ENCODE assay signal across 8 mouse cellular contexts in the genomic region with DNA sequence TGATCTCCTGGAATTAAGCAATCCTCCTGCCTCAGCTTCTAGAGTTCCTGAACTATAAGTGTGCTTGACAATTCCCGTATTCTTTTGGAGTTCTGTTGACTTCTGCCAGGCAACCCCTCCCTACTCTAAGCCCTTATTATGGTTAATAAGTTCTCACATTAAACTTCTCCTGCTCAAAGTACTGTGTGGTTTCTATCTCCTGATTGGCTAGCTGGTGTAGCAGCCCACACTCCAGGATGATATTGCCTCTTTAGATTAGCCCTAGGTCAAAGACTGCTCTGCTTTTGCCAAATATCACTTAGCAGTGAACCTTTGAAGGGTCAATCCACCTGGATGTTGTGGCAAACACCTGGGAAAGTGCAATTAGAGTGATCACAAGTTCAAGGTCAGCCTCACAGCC. TPM values are rescaled to one million over a fixed set of nuclear protein-coding genes. Genes with fewer than 3 reads are reported as not detected.
DNase-seq lines count a peak whose midpoint lies in the region; ATAC-seq and TF ChIP-seq lines count a peak whose summit lies in the region.

No protein-coding gene starts in this region.

- peak overlapping the region; percentile 37; the same call in 1 of the 2 replicates for H3K4me2 ChIP-seq in forebrain, embryonic 14.5 days (ENCODE audit: low read length)
- peak overlapping the region; percentile 46; the same call in 1 of the 2 replicates for H3K4me2 ChIP-seq in limb, embryonic 11.5 days (ENCODE audit: low read depth, severe bottlenecking)
- peak overlapping the region; percentile 78 for H3K4me2 ChIP-seq in myocyte (ENCODE audit: low read depth)

- DNase-seq in kidney, adult 11 months = peak; percentile 83
- no peak for DNase-seq in kidney, postnatal 10 days
- no peak for DNase-seq in forebrain, embryonic 14.5 days (ENCODE audit: low spot score)
- no peak for DNase-seq in limb, embryonic 11.5 days (ENCODE audit: low spot score)
- DNase-seq in gastrocnemius, postnatal 14 days = no peak
- no peak for DNase-seq in cerebellum, adult 11 months
- no peak for DNase-seq in gastrocnemius, postnatal 10 days

- 0 out of 2 replicates have a peak, but pooled peaks cover 2% of the 10 kb centered on the region for H3K27me3 ChIP-seq in forebrain, embryonic 14.5 days (replicated peaks; ENCODE audit: control insufficient read depth, insufficient read depth, low read length)
- H3K27me3 ChIP-seq in limb, embryonic 11.5 days (ENCODE audit: control insufficient read depth, insufficient read depth, low read length) = no peaks in the 10 kb centered on the region
- H3K27me3 ChIP-seq in myocyte (ENCODE audit: control insufficient read depth, insufficient read depth, insufficient read length) = peaks cover 2% of the 10 kb centered on the region

- H3K9ac ChIP-seq in forebrain, embryonic 14.5 days (ENCODE audit: low read length) = no peak overlapping the region
- no peak overlapping the region; the same call in 1 of the 2 replicates for H3K9ac ChIP-seq in limb, embryonic 11.5 days (ENCODE audit: low read length)

- H3K4me1 ChIP-seq in forebrain, embryonic 14.5 days (ENCODE audit: control insufficient read depth, insufficient read depth, low read length) = no peaks in the 10 kb centered on the region
- H3K4me1 ChIP-seq in limb, embryonic 11.5 days (ENCODE audit: control insufficient read depth, insufficient read depth, low read length) = no peaks in the 10 kb centered on the region

- no peak overlapping the region for H3K27ac ChIP-seq in forebrain, embryonic 14.5 days (ENCODE audit: low read depth, low read length)
- H3K27ac ChIP-seq in limb, embryonic 11.5 days (replicated peaks; ENCODE audit: low read depth, low read length) = no peak overlapping the region

- no peak for ATAC-seq in forebrain, embryonic 14.5 days
- ATAC-seq in limb, embryonic 11.5 days (ENCODE audit: insufficient number of reproducible peaks, low FRiP score, low TSS enrichment, low read depth) = no peak

- no peak for TF ChIP-seq POLR2A in myocyte (IDR thresholded peaks at IDR 0.05; ENCODE audit: insufficient read length, low read depth)

- no peak overlapping the region for H3ac ChIP-seq in myocyte (ENCODE audit: control insufficient read depth, insufficient read length)

- H3K9me3 ChIP-seq in forebrain, embryonic 14.5 days (replicated peaks; ENCODE audit: control insufficient read depth, low read length) = no peaks in the 10 kb centered on the region
- no peaks in the 10 kb centered on the region for H3K9me3 ChIP-seq in limb, embryonic 11.5 days (ENCODE audit: control insufficient read depth, low read length)

- no peaks in the 10 kb centered on the region for H3K36me3 ChIP-seq in forebrain, embryonic 14.5 days (ENCODE audit: control insufficient read depth, insufficient read depth, low read length)
- no peaks in the 10 kb centered on the region for H3K36me3 ChIP-seq in limb, embryonic 11.5 days (ENCODE audit: control insufficient read depth, insufficient read depth, low read length)
- no peaks in the 10 kb centered on the region for H3K36me3 ChIP-seq in myocyte (ENCODE audit: control insufficient read depth, insufficient read depth)

- intact Hi-C loops in gastrocnemius, postnatal 14 days (cut with DNase I; ENCODE audit: low total_unique reads) = loop anchor here (5.0 kb wide), 1 partner anchor 53 kb away; a partner anchor contains a TSS

- no peak overlapping the region for H3K4me3 ChIP-seq in forebrain, embryonic 14.5 days (ENCODE audit: low read depth, low read length)
- no peak overlapping the region for H3K4me3 ChIP-seq in limb, embryonic 11.5 days (ENCODE audit: low read depth, low read length)
- no peak overlapping the region for H3K4me3 ChIP-seq in myocyte

- no peaks in the 10 kb centered on the region for H3K79me2 ChIP-seq in myocyte (ENCODE audit: control insufficient read depth, insufficient read depth)

- WGBS in forebrain, embryonic 14.5 days = 54% methylated on average over 1 of the region's 1 CpGs
- WGBS in limb, embryonic 11.5 days = 64% methylated on average over 1 of the region's 1 CpGs

TF ChIP-seq in myocyte, 11 proteins besides CTCF, POLR2A, EP300 and RAD21:
- TF ChIP-seq USF1 (IDR thresholded peaks at IDR 0.05; ENCODE audit: low read depth) (no peak), TCF3 (IDR thresholded peaks at IDR 0.05; ENCODE audit: insufficient read length, low read depth) (no peak), E2F4 (IDR thresholded peaks at IDR 0.05; ENCODE audit: insufficient read depth) (no peak), SRF (IDR thresholded peaks at IDR 0.05; ENCODE audit: control insufficient read depth, insufficient read length, low read depth) (no peak), MYOG (IDR thresholded peaks at IDR 0.05; ENCODE audit: control insufficient read depth in 1 of 3, insufficient read depth in 1 of 3, insufficient read length in 2 of 3, low read depth in 2 of 3) (no peak), POLR2AphosphoS2 (IDR thresholded peaks at IDR 0.05; ENCODE audit: insufficient read length, low read depth) (no peak)

RNA-seq across cellular contexts. Expression of a gene that starts 19.1 kb away (rescaled TPM):
- polyA plus RNA-seq in forebrain, embryonic 14.5 days (2014; fragmentation: Nextera tagmentation; extraction: Ambion mirVana) = 10.5 and 11.6 TPM in 2 replicates
- polyA plus RNA-seq in limb, embryonic 11.5 days (2014; fragmentation: Nextera tagmentation; extraction: Ambion mirVana) = 42.4 and 47.7 TPM in 2 replicates
- polyA plus RNA-seq in myocyte (2012; fragmentation: generic; extraction: Trizol) = 8.2 TPM
- total RNA-seq in gastrocnemius, postnatal 14 days (2021) = 10 to 100 TPM; 20.7 to 22.1 TPM
- total RNA-seq in gastrocnemius, postnatal 10 days (2021) = 10 to 100 TPM; 21.1 to 26.3 TPM

RNA-seq across cellular contexts. Expression of a gene that starts 22.7 kb away (rescaled TPM):
- 30.1 and 42.0 TPM in 2 replicates for polyA plus RNA-seq in forebrain, embryonic 14.5 days (2014; fragmentation: Nextera tagmentation; extraction: Ambion mirVana)
- polyA plus RNA-seq in limb, embryonic 11.5 days (2014; fragmentation: Nextera tagmentation; extraction: Ambion mirVana) = 13.9 and 19.3 TPM in 2 replicates
- polyA plus RNA-seq in myocyte (2012; fragmentation: generic; extraction: Trizol) = 1.8 TPM
- not detected for total RNA-seq in gastrocnemius, postnatal 14 days (2021)
- total RNA-seq in gastrocnemius, postnatal 10 days (2021) = not detected

RNA-seq across cellular contexts. Expression of a gene that starts 29.7 kb away (rescaled TPM):
- polyA plus RNA-seq in forebrain, embryonic 14.5 days (2014; fragmentation: Nextera tagmentation; extraction: Ambion mirVana) = 32.4 and 38.4 TPM in 2 replicates
- 46.4 and 47.2 TPM in 2 replicates for polyA plus RNA-seq in limb, embryonic 11.5 days (2014; fragmentation: Nextera tagmentation; extraction: Ambion mirVana)
- 48.7 TPM for polyA plus RNA-seq in myocyte (2012; fragmentation: generic; extraction: Trizol)
- 10 to 100 TPM; 14.2 to 14.6 TPM for total RNA-seq in gastrocnemius, postnatal 14 days (2021)
- 10 to 100 TPM; 19.0 to 28.7 TPM for total RNA-seq in gastrocnemius, postnatal 10 days (2021)

RNA-seq across cellular contexts. Expression of a gene that starts 37.8 kb away (rescaled TPM):
- polyA plus RNA-seq in forebrain, embryonic 14.5 days (2014; fragmentation: Nextera tagmentation; extraction: Ambion mirVana) = 12.3 and 14.6 TPM in 2 replicates
- 46.9 and 48.9 TPM in 2 replicates for polyA plus RNA-seq in limb, embryonic 11.5 days (2014; fragmentation: Nextera tagmentation; extraction: Ambion mirVana)
- 5.4 TPM for polyA plus RNA-seq in myocyte (2012; fragmentation: generic; extraction: Trizol)
- under 1 TPM; 0.42 to 0.80 TPM for total RNA-seq in gastrocnemius, postnatal 14 days (2021)
- total RNA-seq in gastrocnemius, postnatal 10 days (2021) = 1 to 10 TPM in 1 of 2 experiments, under 1 TPM in 1; 0.82 to 1.9 TPM

RNA-seq across cellular contexts. Expression of a gene that starts 40.9 kb away (rescaled TPM):
- polyA plus RNA-seq in forebrain, embryonic 14.5 days (2014; fragmentation: Nextera tagmentation; extraction: Ambion mirVana) = 91.5 and 112 TPM in 2 replicates
- 93.3 and 106 TPM in 2 replicates for polyA plus RNA-seq in limb, embryonic 11.5 days (2014; fragmentation: Nextera tagmentation; extraction: Ambion mirVana)
- polyA plus RNA-seq in myocyte (2012; fragmentation: generic; extraction: Trizol) = 222 TPM
- 10 to 100 TPM; 32.5 to 37.3 TPM for total RNA-seq in gastrocnemius, postnatal 14 days (2021)
- total RNA-seq in gastrocnemius, postnatal 10 days (2021) = 10 to 100 TPM; 47.4 to 54.9 TPM
